Mouse (Mus musculus) stomach, embryonic 14.5 days (tissue): ENCODE results near the gene Bcl2l15. TPM values are rescaled to one million over a fixed set of nuclear protein-coding genes. Genes with fewer than 3 reads are reported as not detected.
"Not testable (repeated sequence)": the region's sequence is repeated elsewhere in the genome, so short reads cannot be mapped to it uniquely, and the experiment has no call there.

ENCODE experiments used
- ATAC-seq: fragments of 200-750 bp; cut with Nextera tagmentation; 2 replicates; pipeline ENCODE4 v1.8.0; 2017; ENCODE audit warnings: low read depth, moderate TSS enrichment; ENCODE audit not compliant: insufficient number of reproducible peaks, insufficient read depth, low FRiP score
- H3K27ac ChIP-seq: fragments of 300-500 bp; sonication (generic); 2 replicates; pipeline ENCODE4 v1.5.1; 2014; ENCODE audit warnings: mild to moderate bottlenecking, low read length, moderate library complexity, mixed read lengths
- H3K27me3 ChIP-seq: fragments of 300-500 bp; sonication (generic); 2 replicates; pipeline ENCODE4 v1.6.1; 2014; ENCODE audit warnings: low read length, control low read depth, mixed read lengths; ENCODE audit not compliant: control insufficient read depth, insufficient read depth
- H3K36me3 ChIP-seq: fragments of 300-500 bp; sonication (generic); 2 replicates; pipeline ENCODE4 v1.6.1; 2014; ENCODE audit warnings: mild to moderate bottlenecking, control low read depth, low read length, moderate library complexity, mixed read lengths; ENCODE audit not compliant: control insufficient read depth, insufficient read depth
- H3K4me1 ChIP-seq: fragments of 300-500 bp; sonication (generic); 2 replicates; pipeline ENCODE4 v1.6.1; 2014; ENCODE audit warnings: low read length, control low read depth, mixed read lengths; ENCODE audit not compliant: control insufficient read depth, insufficient read depth
- H3K4me2 ChIP-seq: fragments of 300-500 bp; sonication (generic); replicated peaks from 2 replicates; pipeline ENCODE4 v1.6.1; 2014; ENCODE audit warnings: low read depth, low read length, control low read depth
- H3K4me3 ChIP-seq: fragments of 300-500 bp; sonication (generic); 2 replicates; pipeline ENCODE4 v1.5.1; 2014; ENCODE audit warnings: low read depth, low read length, control low read depth
- H3K9ac ChIP-seq: fragments of 300-500 bp; sonication (generic); replicated peaks from 2 replicates; pipeline ENCODE4 v1.6.1; 2014; ENCODE audit warnings: low read depth, mild to moderate bottlenecking, control low read depth, low read length, moderate library complexity, mixed read lengths
- H3K9me3 ChIP-seq: fragments of 300-500 bp; sonication (generic); 2 replicates; pipeline ENCODE4 v1.6.1; 2016; ENCODE audit warnings: low read depth, low read length, control low read depth; ENCODE audit not compliant: control insufficient read depth
- WGBS: fragments of 180-500 bp; shearing (Covaris S2); extraction: QIAGEN DNeasy Blood & Tissue Kit; methylation state at CpG from one replicate; pipeline ENCODE4 v1.1.7; 2014; 5-methylcytosine and 5-hydroxymethylcytosine counted together
- polyA plus RNA-seq: library from polyadenylated mRNA; unstranded; fragments of >200 nt; fragmentation: Nextera tagmentation; extraction: Ambion mirVana; gene quantifications from 2 replicates; pipeline ENCODE4 v1.2.1, GENCODE M21; 2014

Bcl2l15 gene
- polyA plus RNA-seq, 1 experiment from 2014 or later, result 0.54 TPM

DNA sequence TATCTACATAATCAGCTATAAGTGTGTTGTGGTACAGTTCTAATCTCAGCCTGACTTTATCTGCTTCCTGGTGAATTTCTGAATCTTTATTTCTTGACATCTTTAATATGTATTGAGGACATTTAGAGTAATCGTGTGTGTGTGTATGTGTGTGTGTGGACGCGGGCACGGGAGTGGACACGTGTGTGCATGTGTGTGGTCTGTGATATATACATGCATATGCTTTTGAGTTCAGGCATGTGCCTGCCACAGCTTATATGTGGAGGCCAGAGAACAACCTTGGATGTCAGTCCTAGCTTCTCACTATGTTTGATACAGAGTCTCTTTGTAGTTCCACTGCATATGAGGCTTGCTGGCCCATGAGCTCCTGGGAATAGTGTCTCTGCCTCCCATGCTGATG, 4.1 kb downstream of the Bcl2l15 start:
- Histone ChIP-seq H3K27ac (no peak overlapping the region), H3K4me2 (no peak overlapping the region), H3K36me3 (no peaks in the 10 kb centered on the region), H3K9ac (no peak overlapping the region), H3K27me3 (no peaks in the 10 kb centered on the region), H3K4me3 (no peak overlapping the region), H3K4me1 (no peaks in the 10 kb centered on the region), H3K9me3 (no peaks in the 10 kb centered on the region)
- 95% methylated on average over 5 of the region's 5 CpGs for WGBS
- no peak for ATAC-seq

DNA sequence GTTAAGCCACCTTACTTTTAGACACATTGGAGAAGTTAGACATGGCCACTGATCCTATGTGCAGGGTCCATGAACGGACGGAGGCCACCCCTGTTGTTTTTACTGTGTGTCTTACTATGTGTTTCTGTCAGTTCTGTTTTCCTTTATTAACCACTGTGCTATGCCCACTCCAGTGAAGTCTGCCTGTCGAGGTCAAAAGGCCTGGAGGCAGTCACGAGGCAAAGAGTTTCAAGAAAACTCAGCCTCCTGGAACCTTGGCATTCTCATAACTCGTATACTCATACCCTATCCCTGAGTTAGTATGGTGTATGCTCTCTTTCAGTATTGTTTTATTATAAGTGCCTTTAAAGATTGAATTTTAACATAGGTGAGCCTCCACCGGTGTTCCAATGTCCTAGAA, 7.3 kb downstream of the Bcl2l15 start:
- no peaks in the 10 kb centered on the region for H3K27me3 ChIP-seq
- no peak overlapping the region for H3K9ac ChIP-seq
- no peaks in the 10 kb centered on the region for H3K9me3 ChIP-seq
- no peak for ATAC-seq
- no peaks in the 10 kb centered on the region for H3K36me3 ChIP-seq
- H3K27ac ChIP-seq, result no peak overlapping the region
- no peaks in the 10 kb centered on the region for H3K4me1 ChIP-seq
- no peak overlapping the region for H3K4me2 ChIP-seq
- 86% methylated on average over 6 of the region's 6 CpGs for WGBS
- no peak overlapping the region for H3K4me3 ChIP-seq

DNA sequence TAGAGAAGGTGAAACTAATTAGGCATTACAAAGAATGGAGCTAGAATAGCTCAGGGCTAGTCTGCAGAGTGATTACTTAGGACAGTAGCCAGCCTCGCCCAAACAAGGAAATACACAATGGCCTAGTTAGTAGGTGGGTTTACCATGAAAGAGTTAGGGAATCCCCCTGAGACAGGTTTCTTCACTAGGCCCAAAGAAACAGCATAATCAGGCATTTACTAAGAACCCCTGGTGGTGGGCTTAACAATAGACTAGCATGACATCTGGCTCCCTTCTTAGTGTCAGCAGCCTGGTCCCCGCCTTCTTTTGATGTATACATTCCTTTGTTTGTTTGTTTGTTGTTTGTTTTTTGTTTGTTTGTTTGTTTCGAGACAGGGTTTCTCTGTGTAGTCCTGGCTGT, 7.8 kb downstream of the Bcl2l15 start:
- H3K4me1 ChIP-seq, H3K9me3 ChIP-seq, H3K27ac ChIP-seq, H3K4me3 ChIP-seq, H3K36me3 ChIP-seq, H3K27me3 ChIP-seq, H3K4me2 ChIP-seq, H3K9ac ChIP-seq, ATAC-seq: not testable (repeated sequence)
- 88% methylated on average over 3 of the region's 3 CpGs for WGBS

DNA sequence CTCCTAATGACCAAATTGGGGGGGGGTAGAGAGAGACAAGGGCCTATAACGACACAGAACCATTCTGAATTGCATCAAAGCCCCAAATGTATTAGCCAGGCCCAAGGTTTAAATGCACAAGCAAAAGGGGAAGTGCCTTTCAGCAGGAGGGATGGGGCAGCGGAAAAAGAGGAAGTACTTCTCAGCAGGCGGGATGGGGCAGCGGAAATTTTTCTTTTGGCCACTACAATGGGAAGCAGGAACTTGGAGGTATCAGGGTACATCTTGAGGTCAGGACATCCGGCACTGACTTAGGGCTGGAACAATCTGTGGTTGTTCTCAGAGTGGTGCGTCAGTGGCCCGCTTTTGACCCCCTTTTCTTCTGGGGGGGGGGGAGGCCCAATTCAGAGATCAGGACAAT, 8.5 kb downstream of the Bcl2l15 start:
- H3K4me3 ChIP-seq, H3K9ac ChIP-seq, H3K4me2 ChIP-seq, H3K9me3 ChIP-seq, H3K4me1 ChIP-seq, H3K27me3 ChIP-seq, H3K36me3 ChIP-seq, H3K27ac ChIP-seq, ATAC-seq: not testable (repeated sequence)
- 87% methylated on average over 7 of the region's 7 CpGs for WGBS

DNA sequence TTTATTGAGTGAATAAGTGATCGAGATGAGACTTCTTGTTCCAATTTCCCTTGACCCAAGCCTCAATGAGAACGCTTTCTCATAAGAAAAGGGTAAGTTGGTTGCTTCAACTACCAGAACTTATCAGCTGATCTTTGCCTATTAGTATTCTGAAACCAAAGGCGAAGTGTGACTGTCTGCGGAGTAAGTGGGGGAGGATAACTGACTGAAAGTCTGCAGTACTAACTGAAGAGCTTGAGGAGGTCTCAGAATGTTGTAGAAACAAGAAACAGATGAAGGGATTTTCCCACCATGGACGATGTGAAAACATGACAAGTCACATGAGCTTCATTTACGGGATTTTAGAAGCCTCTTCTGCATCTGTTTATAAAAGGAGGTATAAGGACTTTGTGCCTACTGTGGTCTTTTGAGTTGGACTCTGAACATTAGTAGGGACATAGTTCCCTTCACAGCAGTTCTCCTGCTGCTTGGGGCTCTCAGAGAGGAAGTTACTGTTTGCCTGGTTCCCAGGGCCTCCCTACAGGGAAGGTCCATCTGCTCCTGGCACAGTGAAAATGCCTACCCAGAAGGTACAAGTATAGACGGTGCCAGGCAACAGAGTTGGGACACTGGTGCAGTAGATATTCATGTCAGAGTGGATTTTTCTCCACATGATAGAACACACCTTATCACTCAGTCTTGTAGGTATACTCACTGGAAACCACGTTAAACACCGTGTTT, 18.4 kb downstream of the Bcl2l15 start:
- H3K4me3 ChIP-seq, result no peak overlapping the region
- WGBS, result 73% methylated on average over 9 of the region's 9 CpGs
- H3K36me3 ChIP-seq, result no peaks in the 10 kb centered on the region
- no peaks in the 10 kb centered on the region for H3K9me3 ChIP-seq
- H3K9ac ChIP-seq, result no peak overlapping the region
- no peak overlapping the region for H3K27ac ChIP-seq
- no peak overlapping the region for H3K4me2 ChIP-seq
- ATAC-seq, result no peak
- H3K4me1 ChIP-seq, result no peaks in the 10 kb centered on the region
- no peaks in the 10 kb centered on the region for H3K27me3 ChIP-seq

DNA sequence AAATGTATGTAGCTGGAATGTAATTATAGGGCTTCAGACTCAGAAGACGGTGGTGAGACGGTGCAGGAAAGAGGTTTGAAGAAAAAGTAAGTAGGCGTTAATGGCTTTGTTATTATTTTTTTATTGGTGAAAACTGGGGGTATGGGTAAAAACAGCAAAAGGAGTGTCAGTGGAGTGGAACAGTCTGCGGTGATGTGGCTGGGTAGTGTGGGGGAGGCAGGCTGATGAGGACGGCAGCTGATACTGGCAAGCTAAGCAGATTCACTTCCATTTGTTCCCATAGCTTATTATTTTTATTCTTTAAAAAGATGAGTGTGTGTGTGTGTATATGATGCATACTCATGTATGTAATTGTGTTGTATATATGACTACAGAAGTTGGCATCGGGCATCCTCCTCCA, 19.1 kb downstream of the Bcl2l15 start:
- H3K9ac ChIP-seq, result no peak overlapping the region
- no peak overlapping the region for H3K4me2 ChIP-seq
- no peak for ATAC-seq
- H3K27ac ChIP-seq, result no peak overlapping the region
- no peaks in the 10 kb centered on the region for H3K9me3 ChIP-seq
- WGBS, result 94% methylated on average over 6 of the region's 6 CpGs
- no peaks in the 10 kb centered on the region for H3K36me3 ChIP-seq
- no peak overlapping the region for H3K4me3 ChIP-seq
- H3K27me3 ChIP-seq, result no peaks in the 10 kb centered on the region
- no peaks in the 10 kb centered on the region for H3K4me1 ChIP-seq

DNA sequence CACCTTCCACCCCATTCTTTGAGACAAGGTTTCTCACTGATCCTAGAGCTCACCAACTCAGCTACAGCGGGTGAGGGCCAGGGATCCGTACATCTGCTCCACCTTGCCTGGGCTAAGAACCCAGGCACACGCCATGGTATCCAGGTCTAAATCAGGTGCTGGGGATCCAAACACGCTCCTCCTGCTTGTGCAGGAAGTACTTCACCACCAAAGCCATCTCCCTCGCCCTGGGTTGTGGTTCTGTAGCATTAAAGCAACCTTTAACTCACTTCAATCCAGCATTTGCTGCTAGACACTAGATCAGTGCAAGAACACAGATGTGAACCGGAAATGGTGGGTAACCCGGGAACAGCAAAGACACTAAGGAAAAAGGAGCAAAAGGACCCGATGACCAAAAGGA, 19.5 kb downstream of the Bcl2l15 start:
- no peak for ATAC-seq
- Histone ChIP-seq H3K4me3 (no peak overlapping the region), H3K27me3 (no peaks in the 10 kb centered on the region), H3K4me2 (no peak overlapping the region), H3K27ac (no peak overlapping the region), H3K4me1 (no peaks in the 10 kb centered on the region), H3K9ac (no peak overlapping the region), H3K36me3 (no peaks in the 10 kb centered on the region), H3K9me3 (no peaks in the 10 kb centered on the region)
- WGBS, result 91% methylated on average over 8 of the region's 8 CpGs

DNA sequence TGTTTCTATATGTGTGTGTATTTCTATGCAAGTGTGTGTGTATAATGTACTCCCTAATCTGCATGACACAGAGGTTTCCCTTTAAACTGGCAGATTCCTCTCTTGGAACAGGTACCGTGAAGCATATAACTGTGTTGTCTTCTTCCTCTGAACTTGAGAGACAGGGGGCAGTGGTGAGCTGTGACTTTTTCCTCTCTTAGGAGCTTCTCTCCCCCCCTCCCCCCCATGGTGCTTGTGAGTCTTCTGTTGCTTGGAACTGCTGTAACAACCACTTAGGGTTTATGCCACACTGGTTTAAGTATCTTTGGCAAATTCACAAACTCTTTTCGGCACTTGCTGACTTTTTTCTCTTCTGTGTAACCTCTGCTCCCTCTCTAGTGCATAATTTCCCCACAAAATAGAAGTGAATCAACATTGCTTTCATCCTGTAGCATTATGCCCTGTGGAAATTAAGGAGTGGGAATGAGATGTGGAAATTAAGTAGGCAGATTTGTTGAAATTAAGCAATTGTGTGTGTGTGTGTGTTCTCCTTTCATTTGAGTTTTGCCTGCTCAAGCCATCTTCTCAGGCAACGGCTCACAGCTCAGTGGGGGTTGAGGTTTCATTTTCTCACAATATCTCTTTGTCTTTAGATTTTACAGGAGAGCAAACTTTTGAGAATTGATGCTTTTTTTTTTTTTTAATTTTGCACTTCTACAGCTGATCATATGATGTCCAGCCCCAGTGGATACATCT, 20.3 kb downstream of the Bcl2l15 start:
- Histone ChIP-seq H3K36me3 (no peaks in the 10 kb centered on the region), H3K27ac (no peak overlapping the region), H3K27me3 (no peaks in the 10 kb centered on the region), H3K9me3 (no peaks in the 10 kb centered on the region), H3K4me1 (no peaks in the 10 kb centered on the region), H3K4me3 (no peak overlapping the region), H3K9ac (no peak overlapping the region), H3K4me2 (no peak overlapping the region)
- ATAC-seq, result no peak
- 71% methylated on average over 3 of the region's 3 CpGs for WGBS
